Mouse (Mus musculus): Measurements from ENCODE around the gene 1700030J22Rik.

Gene 1700030J22Rik

GRCm38 (mm10) chr8:116978631-116979256, at the start of gene 1700030J22Rik:
Gene 1700030J22Rik (minus strand): TSS chr8:116978959.
- DNase-seq (ENCODE audit: low read depth): peak; percentile 99

DNA sequence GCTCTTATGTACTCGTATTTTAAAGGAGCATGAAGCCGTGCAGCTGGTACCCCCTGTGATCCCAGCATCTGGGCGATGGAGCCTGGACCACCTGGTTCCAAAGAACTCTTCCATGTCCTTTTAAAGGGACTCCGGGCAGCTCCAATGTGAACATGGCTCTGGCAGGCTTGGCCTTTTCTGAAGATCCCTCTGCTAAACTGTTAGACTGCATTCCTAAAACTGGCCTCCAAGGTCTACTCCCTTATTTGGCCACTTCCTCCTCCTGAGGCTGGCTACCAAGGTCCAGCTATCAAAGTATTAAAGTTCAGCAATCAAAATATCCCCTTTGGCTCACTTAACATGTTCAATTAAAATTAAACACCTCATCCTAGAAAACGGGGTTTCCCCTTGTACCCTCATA, 48.8 kb upstream of the 1700030J22Rik start:
- no peak for DNase-seq (ENCODE audit: low read depth)

- DNase-seq (ENCODE audit: low read depth): peak; percentile 54
These were observed 43.7 kb upstream of the 1700030J22Rik start for GRCm38 (mm10) chr8:117022297-117022993.

DNA sequence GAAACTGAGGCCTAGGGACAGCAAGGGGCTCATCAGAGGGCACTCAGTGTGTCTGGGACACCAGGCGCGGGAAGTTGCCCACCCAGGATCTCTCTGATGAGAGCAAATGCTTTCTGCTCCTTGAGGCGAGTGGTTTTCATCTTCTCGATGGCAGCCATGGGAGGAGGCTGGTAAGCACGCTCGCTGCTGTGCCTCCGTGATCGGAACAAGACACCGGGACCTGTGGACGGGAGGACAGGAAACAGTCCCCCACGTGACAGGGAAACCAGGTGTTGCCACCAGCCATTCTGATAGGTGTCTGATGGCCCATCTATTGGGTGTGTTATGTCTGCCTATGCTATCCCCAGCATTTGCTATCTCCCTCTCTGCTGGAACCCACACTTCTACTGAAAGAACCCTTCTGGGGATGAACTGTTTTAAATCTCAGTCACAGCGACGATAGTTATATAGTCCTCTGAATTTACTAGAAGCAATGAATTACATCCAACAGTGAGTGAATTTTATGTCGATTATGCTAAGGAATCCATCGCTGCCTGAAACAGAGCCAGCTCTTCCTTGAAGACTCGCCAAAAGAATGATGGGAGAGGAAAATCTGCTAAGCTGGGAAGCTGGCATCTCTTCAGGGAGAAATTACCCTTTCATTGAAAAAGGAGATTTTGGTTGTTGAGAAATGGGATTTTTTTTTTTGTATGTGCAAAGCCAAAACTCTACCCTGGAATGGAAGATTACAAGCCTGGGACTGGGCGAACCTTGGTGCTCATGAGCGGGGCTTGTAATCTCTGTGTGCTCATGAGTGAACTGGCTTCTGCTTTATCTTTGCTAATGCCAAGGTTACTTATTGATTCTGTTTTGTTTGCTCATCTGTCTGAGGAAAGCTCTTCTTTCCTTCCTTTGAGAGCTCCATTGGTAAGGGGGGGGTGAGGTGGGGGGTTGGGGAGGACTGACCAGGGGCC, 40.8 kb upstream of the 1700030J22Rik start:
- no peak for DNase-seq (ENCODE audit: low read depth)

DNA sequence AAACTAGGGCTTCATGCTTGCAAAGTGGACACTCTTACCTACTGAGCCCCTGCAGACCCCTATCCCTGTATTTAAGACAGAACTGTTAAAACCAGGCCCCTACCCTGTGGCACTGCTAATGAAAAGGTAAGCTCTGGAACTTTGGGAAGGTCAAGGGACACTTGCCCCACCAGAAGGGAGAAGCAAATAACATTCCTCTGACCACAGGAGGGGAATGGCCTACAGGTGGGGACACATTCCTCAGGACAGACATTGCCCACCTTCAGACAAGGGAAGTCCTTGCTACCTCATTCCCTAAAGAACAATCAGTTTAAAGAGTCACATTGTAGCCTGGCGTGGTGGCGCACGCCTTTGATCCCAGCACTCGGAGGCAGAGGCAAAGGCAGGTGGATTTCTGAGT, 39.1 kb upstream of the 1700030J22Rik start:
- no peak for DNase-seq (ENCODE audit: low read depth)

GRCm38 (mm10) chr8:117017006-117017405, 38.2 kb upstream of the 1700030J22Rik start:
- no peak for DNase-seq (ENCODE audit: low read depth)

- DNase-seq (ENCODE audit: low read depth): no peak
These were observed 36.9 kb upstream of the 1700030J22Rik start for GRCm38 (mm10) chr8:117015670-117016069.

DNA sequence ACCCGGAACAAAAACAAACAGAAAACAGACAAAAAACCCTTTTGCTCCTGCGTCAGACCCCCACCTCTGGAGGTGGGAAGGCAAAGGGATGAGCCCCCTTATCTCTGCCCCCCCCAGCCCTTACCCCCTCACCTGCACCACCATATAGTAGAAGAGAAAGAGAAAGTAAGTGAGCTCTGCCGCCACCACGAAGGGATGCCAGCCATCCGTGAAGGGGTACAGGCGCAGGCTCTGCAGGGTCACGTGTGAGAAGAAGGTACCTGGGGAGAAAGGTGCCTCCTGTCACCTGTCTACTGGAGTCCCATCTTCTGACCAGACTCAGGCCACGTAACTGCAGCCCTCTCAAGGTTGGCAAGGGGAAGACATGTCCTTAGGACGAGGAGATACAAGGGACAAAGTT, 32.6 kb upstream of the 1700030J22Rik start:
- DNase-seq (ENCODE audit: low read depth): no peak

- DNase-seq (ENCODE audit: low read depth): no peak
These were observed 15.4 kb upstream of the 1700030J22Rik start for GRCm38 (mm10) chr8:116994016-116994716.

- peak; percentile 99 for DNase-seq (ENCODE audit: low read depth)
These were observed 14.5 kb upstream of the 1700030J22Rik start, which contains the start of gene Gcsh for GRCm38 (mm10) chr8:116993095-116993867. Gene Gcsh (minus strand): TSS chr8:116993537.

GRCm38 (mm10) chr8:116992176-116992971, 13.6 kb upstream of the 1700030J22Rik start:
- peak; percentile 72 for DNase-seq (ENCODE audit: low read depth)

- no peak for DNase-seq (ENCODE audit: low read depth)
These were observed 12.5 kb upstream of the 1700030J22Rik start for GRCm38 (mm10) chr8:116991241-116991640.

DNA sequence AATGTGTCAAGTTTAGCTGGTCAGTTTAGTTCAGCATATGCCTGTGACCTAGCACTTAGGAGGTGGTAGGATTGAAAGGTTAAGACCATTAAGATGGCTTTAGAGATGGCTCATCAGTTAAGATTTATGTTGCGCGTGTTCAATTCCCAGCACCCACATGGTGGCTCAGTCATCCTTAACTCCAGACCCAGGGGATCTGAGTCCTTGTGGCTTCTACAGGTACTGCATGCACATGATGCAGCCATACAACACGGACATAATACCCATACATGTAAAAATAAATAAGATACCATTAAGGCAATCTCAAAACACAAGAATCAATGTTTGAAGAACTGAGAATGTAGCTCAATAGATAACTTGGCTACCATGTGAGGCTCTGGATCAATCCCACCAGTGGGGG, 11.1 kb upstream of the 1700030J22Rik start:
- DNase-seq (ENCODE audit: low read depth): no peak

- DNase-seq (ENCODE audit: low read depth): peak; percentile 84
These were observed 1.4 kb upstream of the 1700030J22Rik start for GRCm38 (mm10) chr8:116980117-116980516.

DNA sequence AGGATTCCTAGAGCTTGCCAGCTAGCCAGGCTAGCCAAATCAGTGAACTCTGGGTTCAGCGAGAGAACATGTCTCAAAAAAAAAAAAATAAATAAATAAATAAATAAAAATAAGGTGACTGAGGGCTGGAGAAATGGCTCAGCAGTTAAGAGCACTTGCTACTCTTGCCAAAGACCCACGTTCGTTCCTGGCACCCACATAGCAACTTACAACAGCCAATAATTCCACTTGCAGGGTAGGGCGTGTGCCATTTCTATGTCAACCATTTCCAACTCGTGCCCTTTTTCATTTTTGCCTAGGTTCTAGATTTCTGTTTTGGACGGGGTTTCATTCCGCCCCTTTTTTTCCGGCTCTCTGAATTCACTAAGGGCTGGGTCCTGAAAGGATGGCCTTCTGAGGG, 707 bp downstream of the 1700030J22Rik start:
- no peak for DNase-seq (ENCODE audit: low read depth)

GRCm38 (mm10) chr8:116975606-116976005, 3.2 kb downstream of the 1700030J22Rik start:
- DNase-seq (ENCODE audit: low read depth): no peak

GRCm38 (mm10) chr8:116975066-116975465, 3.7 kb downstream of the 1700030J22Rik start:
- DNase-seq (ENCODE audit: low read depth): no peak

DNA sequence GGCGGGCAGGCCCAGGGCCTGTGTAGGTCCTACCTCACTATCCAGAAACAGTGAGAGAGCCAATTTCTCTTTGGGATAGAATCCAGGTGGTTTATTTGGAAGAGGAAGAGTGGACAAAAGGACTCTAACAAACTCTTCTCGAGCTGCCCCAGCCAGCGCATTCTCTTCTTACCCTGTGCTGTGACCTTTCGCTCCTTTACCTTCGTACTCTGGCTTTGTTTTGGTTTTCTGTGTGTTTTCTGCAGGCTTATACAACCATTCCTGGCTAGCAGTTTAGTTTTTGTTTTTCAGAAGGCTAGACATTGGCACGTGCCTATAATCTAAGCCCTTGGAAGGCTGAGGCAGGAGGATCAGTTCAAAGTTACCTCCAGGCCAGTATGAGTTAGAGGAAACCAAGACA, 9.2 kb downstream of the 1700030J22Rik start:
- DNase-seq (ENCODE audit: low read depth): no peak

GRCm38 (mm10) chr8:116954415-116954814, 24.3 kb downstream of the 1700030J22Rik start:
- no peak for DNase-seq (ENCODE audit: low read depth)

- DNase-seq (ENCODE audit: low read depth): no peak
These were observed 26.3 kb downstream of the 1700030J22Rik start for GRCm38 (mm10) chr8:116952428-116952827.

Measured in 416B (cell line).